Mouse (Mus musculus): ENCODE data around the gene Cdyl. TPM values are rescaled to one million over a fixed set of nuclear protein-coding genes. Genes with fewer than 3 reads are reported as not detected.

Cdyl gene
- polyA plus RNA-seq, 1 experiment, result 5.5 TPM

GRCm38 (mm10) chr13:35892866-35893265 is 233.2 kb downstream of the Cdyl start:
- Histone ChIP-seq H3K4me1 (ENCODE audit: control insufficient read depth, insufficient read depth, low read length) (no peaks in the 10 kb centered on the region), H3K4me3 (replicated peaks; ENCODE audit: extremely low read depth, low read depth, low read length) (no peak overlapping the region)
- no peak for DNase-seq
- TF ChIP-seq CTCF (IDR thresholded peaks at IDR 0.05; ENCODE audit: insufficient read depth, low read length) (no peak), POLR2A (IDR thresholded peaks at IDR 0.05; ENCODE audit: borderline replicate concordance, extremely low read depth, low read depth, low read length) (no peak)
- WGBS, result 59% methylated on average over 3 of the region's 3 CpGs

- WGBS, result under 1% methylated on average over 13 of the region's 13 CpGs
- DNase-seq, result no peak
- TF ChIP-seq CTCF (IDR thresholded peaks at IDR 0.05; ENCODE audit: insufficient read depth, low read length), result no peak
- no peak for TF ChIP-seq POLR2A (IDR thresholded peaks at IDR 0.05; ENCODE audit: borderline replicate concordance, extremely low read depth, low read depth, low read length)
- peak overlapping the region; percentile 88 for H3K4me3 ChIP-seq (replicated peaks; ENCODE audit: extremely low read depth, low read depth, low read length)
- no peaks in the 10 kb centered on the region; the same call in 1 of the 2 replicates for H3K4me1 ChIP-seq (ENCODE audit: control insufficient read depth, insufficient read depth, low read length)
Observed at GRCm38 (mm10) chr13:35905378-35905777, 245.7 kb downstream of the Cdyl start.

- TF ChIP-seq CTCF (IDR thresholded peaks at IDR 0.05; ENCODE audit: insufficient read depth, low read length), result no peak
- peak; percentile 29; the same call in 1 of the 2 replicates for TF ChIP-seq POLR2A (IDR thresholded peaks at IDR 0.05; ENCODE audit: borderline replicate concordance, extremely low read depth, low read depth, low read length)
- Histone ChIP-seq H3K4me1 (ENCODE audit: control insufficient read depth, insufficient read depth, low read length) (no peaks in the 10 kb centered on the region; the same call in 1 of the 2 replicates), H3K4me3 (replicated peaks; ENCODE audit: extremely low read depth, low read depth, low read length) (peak within 1 kb of the TSS; percentile 88)
- 0% methylated on average over 35 of the region's 35 CpGs for WGBS
- DNase-seq, result peak; percentile 93
Observed at GRCm38 (mm10) chr13:35905879-35906481, 246.3 kb downstream of the Cdyl start, which contains the start of gene Rpp40. Gene Rpp40, minus strand, starts transcription at chr13:35906359.

- H3K4me1 ChIP-seq (ENCODE audit: control insufficient read depth, insufficient read depth, low read length), result no peaks in the 10 kb centered on the region
- TF ChIP-seq POLR2A (IDR thresholded peaks at IDR 0.05; ENCODE audit: borderline replicate concordance, extremely low read depth, low read depth, low read length) (no peak), CTCF (IDR thresholded peaks at IDR 0.05; ENCODE audit: insufficient read depth, low read length) (no peak)
- H3K4me3 ChIP-seq (replicated peaks; ENCODE audit: extremely low read depth, low read depth, low read length), result no peak overlapping the region
- WGBS, result 91% methylated on average over 1 of the region's 1 CpGs
- DNase-seq, result no peak
Observed at GRCm38 (mm10) chr13:35911476-35911875, 251.8 kb downstream of the Cdyl start.

Other genes starting within 250 kb of the Cdyl start
- 1.7 and 2.9 TPM in 2 replicates for gene Rpp40, start 246.5 kb downstream of the Cdyl start, polyA plus RNA-seq (2012; rRNA removed)

Data from lung, adult 2 months (tissue).